Mouse (Mus musculus): Measurements from ENCODE around the gene Fut8. TPM values are rescaled to one million over a fixed set of nuclear protein-coding genes. Genes with fewer than 3 reads are reported as not detected.
"Not testable (repeated sequence)": the region's sequence is repeated elsewhere in the genome, so short reads cannot be mapped to it uniquely, and the experiment has no call there.

The Fut8 gene
- total RNA-seq, 2 experiments from 2014 or later = 18.4 to 24.4 TPM

DNA sequence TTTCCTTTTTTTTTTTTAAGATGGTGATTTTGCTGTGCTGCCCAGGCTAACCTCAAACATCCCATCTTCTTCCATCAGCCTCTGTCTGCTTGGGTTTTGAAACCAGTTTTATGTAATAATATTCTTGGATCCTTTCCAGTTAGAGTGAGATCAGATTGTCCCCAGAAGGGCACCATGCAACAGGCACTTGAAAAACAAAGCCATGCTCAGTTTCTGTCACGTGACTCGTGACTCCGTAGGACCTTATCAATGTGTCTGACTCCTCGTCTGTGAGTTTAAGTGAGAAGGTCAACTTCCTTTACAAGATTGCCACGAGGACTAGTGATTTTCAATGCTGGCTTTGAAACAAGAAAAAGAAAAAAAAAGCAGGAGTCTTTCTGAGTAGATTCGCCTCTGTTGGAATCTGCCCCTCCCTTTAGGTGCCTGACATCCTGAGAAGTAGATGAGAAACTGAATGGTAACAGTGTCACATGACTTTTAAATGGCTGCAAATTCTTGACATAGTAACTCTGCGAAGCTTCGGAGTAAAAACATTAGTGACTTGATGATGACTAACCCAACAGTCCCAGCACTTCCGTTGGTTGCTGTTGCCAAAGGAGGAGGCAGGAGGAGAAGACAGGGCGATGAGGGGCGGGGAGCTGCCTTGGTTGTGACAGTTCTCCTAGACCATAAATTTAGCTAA lies 21.3 kb upstream of the Fut8 start:
- no peak for ATAC-seq (replicated peaks; ENCODE audit: low FRiP score, poor library complexity, severe bottlenecking)

DNA sequence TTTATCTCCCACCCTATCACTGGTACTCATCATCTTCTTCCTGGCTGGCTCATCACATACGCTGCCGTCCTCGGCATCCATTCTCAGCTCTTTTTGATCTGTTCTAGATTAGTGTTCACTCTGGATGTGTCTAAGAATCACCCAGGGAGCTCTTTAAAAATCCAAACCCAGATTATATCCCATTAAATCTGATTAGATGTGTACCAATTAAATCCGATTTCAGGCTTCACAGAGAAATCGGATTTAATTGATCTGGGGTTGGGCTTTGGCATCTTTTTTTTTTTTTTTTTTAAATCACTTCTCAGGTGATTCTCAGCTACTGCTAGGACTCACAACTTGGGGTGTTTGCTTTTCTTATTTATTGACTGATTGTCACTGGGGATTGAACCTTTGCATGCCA lies 17.3 kb upstream of the Fut8 start:
- no peak for ATAC-seq (replicated peaks; ENCODE audit: low FRiP score, poor library complexity, severe bottlenecking)

DNA sequence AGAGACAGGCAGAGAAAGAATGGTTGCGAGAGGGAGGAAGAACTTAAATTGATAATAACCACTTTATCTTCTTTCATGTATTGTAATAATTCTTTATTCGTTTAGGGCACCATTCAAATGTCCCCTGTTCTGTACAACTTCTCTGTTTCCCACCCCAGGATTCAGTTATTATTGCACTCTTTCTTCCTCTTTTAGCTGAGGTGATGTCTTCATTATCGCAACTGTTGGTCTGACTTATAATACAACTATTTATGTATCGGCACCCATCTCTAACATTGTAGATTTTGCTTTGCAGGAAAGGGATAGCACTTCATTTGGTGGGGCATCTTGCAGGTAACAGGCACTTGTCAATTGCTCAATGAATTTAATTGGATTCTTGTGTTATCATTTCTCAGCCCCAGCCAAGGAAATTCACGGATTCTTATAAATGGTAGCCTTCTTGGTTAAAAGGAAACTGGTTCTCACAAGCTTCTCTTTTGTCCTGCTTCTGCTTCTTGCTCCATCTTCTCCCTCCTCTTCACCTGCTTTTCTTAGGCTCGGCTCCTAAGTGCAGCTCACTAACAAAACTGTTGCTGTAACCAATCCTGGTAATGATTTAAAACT lies 15.6 kb upstream of the Fut8 start:
- ATAC-seq (replicated peaks; ENCODE audit: low FRiP score, poor library complexity, severe bottlenecking) = no peak

DNA sequence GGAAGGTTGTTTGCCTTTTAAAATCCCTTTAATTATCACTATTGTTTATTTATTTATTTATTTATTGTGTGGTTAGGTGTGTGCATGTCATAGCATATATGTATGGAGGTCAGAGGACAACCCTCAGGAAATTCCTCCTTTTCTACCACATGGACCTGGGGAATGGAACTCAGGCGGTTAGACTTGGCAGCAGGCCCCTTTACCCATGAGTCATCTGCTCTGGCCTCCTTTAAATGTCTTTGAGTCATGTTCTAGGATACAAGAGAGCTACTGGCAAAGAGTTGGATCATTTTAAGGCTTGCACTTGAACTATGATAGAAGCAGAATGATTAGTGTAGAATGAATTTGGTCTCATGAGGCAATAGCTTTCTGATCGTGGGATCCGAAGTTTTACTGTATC lies 14.3 kb upstream of the Fut8 start:
- no peak for ATAC-seq (replicated peaks; ENCODE audit: low FRiP score, poor library complexity, severe bottlenecking)

DNA sequence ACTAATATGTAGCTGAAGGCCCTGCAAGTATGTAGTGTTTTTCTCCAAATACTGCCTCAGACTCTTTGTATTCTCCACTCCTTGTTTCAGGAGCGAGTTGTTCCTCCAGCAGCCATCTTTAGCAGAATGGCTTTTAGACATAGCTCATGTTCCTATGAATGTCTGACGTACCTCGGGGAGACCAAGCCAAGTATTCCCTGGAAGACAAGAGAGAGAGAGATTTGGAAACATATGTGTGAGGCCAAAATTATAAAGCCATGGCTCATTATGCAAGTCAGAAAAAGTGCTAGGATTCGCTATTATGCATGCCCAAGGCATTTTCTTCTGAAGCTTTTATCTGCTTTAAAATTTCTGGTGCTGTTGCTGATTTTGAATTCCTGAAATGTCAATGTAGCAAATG lies 13.8 kb upstream of the Fut8 start:
- no peak for ATAC-seq (replicated peaks; ENCODE audit: low FRiP score, poor library complexity, severe bottlenecking)

DNA sequence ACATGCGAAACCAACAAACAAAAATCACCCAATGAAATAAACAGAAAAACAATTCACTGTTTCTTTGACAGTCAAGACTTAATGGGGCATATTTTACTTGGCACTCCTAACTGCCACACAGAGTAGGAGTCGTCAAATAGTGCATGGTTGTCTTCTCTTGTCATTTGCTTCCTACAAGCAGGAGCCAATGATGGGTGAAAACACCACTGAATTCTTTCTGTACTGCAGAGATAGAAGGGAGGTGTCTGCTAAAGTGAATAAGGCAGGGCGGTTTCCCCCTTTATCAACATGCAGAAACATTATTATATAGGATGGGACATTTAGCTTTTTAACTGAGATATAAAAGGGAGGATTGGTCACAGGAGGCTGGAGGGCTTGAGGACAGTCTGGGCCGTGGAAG lies 13.0 kb upstream of the Fut8 start:
- ATAC-seq (replicated peaks; ENCODE audit: low FRiP score, poor library complexity, severe bottlenecking) = peak; percentile 68

DNA sequence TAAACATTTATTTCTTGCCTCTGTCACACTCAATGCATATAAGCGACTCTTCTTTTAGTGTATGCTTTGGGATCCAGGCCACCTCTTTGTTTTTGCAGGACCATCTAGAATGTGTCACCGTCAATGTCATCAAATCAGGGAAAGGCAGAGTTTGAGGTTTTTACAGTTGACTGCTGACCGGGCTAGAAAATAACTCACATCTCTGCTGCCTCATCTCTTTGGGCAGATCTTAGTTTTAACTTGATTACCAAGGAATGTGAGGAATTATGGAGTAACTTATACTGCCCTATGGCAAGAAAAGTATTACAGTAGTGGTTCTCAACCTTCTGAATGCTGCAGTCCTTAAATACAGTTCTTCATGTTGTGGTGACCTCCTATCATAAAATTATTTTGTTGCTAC lies 12.2 kb upstream of the Fut8 start:
- no peak for ATAC-seq (replicated peaks; ENCODE audit: low FRiP score, poor library complexity, severe bottlenecking)

DNA sequence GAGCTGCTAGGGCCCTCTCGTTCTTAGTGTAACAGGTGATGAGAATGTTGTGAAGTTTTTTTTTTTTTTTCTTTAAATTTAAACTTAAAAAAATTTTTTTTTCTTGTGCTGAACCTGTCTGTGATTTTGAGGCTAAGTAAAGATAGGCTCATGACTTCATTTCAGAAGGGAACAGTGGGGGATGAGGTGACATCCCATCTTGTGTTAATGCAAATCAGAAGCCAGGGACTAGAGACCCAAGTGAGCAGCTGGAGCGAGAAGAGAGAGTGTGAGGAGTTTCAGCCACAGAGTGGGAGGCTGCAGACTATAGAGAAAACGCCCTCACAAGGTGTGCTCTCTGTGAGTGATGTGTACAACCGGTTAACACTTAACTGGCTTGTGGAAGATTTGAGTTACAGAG lies 2.0 kb upstream of the Fut8 start:
- ATAC-seq (replicated peaks; ENCODE audit: low FRiP score, poor library complexity, severe bottlenecking) = no peak

DNA sequence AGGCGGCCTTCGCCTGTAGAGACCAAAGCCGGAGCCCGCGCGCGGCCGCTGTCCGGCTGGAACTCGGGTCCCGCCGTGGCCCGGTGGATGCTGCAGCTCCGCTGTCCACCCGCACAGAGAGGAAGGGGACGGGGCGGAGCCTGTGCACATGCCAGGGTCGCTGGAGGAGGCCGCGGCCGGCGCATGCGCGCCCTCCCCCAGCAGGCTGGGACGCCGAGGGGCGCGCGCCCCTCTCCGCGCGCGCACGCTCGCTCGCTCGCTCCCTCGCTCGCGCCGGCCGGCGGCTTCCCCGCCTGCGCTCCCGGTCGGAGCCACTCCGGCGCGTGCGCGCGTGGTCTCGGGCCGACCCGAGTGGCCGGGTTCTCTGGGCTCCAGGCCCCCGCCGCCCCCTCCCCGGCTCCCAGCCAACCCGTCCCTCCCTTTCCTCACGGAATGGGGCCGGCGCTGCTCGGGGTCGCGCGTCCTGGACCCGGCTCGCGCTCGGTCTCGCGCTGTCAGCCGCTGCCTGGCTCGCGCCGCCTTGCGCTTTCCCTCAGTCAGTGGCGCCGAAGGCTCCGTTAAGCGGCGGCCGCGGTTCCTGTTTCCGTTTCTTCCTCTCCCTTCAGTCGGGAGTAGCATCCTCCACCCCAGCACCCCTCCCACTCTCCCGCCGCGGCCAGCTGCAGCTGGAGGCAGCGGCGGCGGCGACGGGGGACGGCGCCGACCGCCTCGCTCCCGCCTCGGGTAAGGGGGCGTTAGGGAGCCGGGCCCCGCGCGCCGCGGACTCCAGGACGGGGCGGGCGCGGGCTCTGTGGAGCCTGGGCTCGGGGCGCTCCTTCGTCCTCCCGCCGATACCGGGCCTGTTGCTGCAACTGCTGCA lies 835 bp downstream of the Fut8 start:
- 0 out of 2 replicates have a peak, but pooled peaks have one; percentile 28 for ATAC-seq (replicated peaks; ENCODE audit: low FRiP score, poor library complexity, severe bottlenecking)

DNA sequence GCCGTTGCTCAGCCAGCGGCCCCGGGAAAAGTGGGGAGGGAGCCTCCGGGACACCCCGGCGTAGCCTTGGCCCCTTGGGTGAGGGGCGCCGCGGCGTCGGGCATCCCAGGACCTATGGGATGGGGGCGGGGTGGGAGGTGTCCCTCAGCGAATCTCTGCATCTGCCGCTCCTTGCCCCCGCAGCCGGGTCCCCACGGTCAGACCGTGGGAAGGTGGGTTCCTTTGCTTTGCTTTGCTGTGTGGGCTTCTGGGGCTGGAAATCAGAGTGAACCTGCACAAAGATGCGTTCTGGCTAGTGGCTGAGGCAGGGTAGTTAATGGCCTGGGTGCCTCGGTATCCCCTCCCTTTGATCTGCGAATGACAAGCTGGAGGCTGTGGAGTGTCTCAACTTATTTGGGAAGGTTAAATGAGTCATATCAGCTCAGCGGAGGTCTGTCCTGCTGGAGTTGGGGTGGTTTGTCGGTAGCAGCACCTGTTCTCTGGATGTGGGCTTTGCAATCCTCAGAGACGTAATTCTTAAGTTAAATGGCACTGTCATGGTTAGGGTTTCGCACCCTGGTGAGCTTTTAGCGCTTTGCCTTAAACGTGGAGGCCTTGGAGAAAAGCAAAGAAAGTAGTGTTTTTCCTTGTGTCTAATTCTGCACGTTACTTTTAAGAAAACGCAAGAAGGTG lies 1.6 kb downstream of the Fut8 start:
- ATAC-seq (replicated peaks; ENCODE audit: low FRiP score, poor library complexity, severe bottlenecking) = peak; percentile 26; the same call in 1 of the 2 replicates

DNA sequence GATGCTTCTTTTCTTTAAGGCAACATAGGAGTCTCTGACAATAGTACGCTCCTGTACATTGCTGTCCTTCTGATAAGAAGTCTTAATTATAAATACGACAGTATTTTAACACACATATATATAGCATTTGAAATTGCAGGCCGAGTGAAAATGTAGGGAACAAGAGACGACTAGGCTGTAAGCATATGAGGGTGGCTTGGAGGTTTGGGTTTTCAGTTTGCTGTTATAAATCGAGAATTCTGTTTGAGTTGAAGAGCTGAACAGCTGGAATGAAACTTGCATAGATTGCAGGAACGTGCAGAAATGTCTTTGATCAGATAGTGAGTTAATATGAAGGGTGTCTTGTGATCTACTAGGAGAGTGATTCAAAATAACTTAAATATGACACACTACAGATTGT lies 2.4 kb downstream of the Fut8 start:
- no peak for ATAC-seq (replicated peaks; ENCODE audit: low FRiP score, poor library complexity, severe bottlenecking)

DNA sequence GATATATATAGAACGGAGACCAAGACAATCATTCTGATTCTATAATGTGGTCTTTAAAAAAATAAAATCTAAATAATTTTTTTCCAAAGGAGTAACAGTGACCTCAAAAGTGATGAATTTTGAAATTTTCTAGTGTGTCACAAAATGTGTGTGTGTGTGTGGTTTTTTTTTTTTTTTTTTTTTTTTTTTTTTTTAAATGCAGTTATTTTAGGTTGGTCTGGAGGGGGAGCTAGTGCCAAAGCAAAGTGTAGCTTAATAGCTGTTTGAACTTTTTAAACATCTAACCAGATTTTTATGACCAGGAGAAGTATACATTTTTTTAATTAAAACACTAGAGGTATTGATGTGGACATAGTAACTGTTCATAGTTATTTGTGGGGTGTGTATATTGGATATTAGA lies 2.9 kb downstream of the Fut8 start:
- ATAC-seq (replicated peaks; ENCODE audit: low FRiP score, poor library complexity, severe bottlenecking) = no peak

DNA sequence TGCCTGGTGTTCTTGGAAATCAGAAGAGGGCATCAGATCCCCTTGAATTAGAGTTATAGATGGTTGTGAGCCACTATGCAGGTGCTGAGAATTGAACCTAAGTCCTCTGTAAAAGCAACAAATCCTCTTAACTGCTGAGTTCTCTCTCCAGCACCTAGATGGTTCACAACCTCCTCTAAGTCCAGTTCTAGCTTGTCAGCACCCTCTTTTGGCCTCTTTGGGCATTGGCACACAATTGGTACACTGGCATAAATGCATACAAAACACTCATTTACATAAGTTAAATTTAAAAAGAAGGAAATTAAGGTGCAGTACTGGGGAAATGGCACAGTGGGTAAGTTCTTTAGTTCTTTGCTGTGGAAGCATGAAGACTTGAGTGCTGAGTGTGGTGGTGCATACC lies 24.7 kb downstream of the Fut8 start:
- ATAC-seq (replicated peaks; ENCODE audit: low FRiP score, poor library complexity, severe bottlenecking) = no peak

DNA sequence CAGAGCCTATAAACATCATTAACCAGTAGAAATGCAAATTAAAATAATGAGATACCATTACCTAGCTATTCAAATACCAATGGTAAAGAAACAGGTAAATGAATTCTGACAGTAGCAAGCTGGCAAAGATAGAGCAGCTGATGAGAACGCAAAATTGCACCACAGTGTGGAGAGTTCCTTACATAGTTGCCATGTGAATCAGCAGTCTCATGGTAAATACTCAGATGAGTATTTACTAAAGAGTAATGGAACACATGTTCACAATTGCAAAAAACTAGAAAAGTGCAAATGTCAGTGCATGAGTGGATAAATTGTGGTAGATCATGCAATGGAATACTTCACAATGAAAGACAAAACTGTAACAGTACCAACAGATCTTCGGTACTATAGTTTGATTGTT lies 25.9 kb downstream of the Fut8 start:
- no peak for ATAC-seq (replicated peaks; ENCODE audit: low FRiP score, poor library complexity, severe bottlenecking)

DNA sequence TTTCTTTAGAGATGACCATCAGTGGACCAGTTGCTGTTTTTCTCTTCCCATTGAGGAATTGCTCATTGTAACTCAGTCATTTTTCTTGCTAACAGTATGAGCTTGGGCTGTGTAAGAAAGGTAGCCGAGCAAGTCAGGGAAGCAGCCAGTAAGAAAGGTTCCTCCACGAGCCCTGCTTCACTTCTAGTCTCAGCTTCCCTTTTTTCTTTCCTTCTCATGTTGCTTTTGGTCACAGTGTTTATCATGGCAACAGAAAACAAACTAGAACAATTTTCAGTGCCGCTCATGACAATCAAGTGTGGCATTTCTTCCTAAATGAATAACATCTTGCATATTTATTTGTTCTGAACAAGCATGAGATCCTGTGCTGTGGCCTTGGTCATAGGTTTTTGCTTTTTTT lies 32.8 kb downstream of the Fut8 start:
- ATAC-seq (replicated peaks; ENCODE audit: low FRiP score, poor library complexity, severe bottlenecking) = no peak

DNA sequence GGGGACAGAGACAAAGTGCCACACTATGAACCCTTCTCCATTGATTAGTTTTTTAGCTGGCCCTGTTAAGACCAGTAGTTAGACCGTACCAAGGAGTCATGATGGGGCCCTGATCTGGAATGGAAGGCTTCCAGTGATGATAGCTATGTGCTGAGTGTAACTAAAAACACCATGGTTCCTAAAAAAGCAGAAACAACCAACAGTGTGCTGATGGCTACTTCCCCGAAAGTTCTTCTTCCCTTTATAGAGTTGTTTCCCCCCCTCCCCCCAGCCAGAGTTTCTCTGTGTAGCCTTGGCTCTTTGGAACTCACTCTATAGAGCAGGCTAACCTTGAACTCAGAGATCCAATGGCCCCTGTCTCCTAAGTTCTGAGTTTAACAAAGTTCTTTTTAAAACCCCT lies 50.6 kb downstream of the Fut8 start:
- ATAC-seq (replicated peaks; ENCODE audit: low FRiP score, poor library complexity, severe bottlenecking) = no peak

DNA sequence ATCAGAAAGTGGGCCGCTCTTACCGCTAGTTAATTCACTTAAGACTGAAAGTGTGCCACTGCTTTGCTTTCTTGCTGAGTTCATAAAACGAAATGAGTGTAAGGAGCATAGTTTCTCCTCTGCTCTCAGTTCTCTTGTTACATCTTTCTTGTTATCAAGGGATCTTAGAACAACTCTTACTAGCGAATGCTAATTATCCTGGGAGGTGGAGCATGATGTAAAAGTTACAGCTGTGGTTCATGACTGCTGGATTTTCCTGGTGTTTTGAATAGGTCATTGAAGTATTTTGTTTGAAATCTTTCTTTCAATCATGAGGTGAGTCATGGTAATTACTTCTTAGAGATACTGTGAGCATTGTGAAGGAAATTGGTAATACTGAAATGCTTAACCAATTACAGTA lies 53.1 kb downstream of the Fut8 start:
- no peak for ATAC-seq (replicated peaks; ENCODE audit: low FRiP score, poor library complexity, severe bottlenecking)

DNA sequence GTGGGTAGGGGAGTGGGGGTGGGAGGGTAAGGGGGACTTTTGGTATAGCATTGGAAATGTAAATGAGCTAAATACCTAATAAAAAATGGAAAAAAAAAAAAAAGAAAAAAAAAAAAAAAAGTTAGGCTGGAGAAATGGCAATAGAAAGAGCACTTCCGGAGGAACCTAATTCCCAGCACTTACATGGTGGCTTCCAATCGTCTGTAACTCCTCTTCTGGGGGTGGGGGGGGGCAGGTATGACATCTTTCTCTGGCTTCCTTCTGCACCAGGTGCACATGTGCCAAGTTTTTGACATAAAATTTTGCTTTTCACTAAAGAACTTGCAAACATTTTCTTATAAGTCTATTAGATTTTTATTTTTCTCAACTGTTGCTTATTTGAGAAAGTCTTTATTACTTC lies 53.9 kb downstream of the Fut8 start:
- ATAC-seq (replicated peaks; ENCODE audit: low FRiP score, poor library complexity, severe bottlenecking) = not testable (repeated sequence)

DNA sequence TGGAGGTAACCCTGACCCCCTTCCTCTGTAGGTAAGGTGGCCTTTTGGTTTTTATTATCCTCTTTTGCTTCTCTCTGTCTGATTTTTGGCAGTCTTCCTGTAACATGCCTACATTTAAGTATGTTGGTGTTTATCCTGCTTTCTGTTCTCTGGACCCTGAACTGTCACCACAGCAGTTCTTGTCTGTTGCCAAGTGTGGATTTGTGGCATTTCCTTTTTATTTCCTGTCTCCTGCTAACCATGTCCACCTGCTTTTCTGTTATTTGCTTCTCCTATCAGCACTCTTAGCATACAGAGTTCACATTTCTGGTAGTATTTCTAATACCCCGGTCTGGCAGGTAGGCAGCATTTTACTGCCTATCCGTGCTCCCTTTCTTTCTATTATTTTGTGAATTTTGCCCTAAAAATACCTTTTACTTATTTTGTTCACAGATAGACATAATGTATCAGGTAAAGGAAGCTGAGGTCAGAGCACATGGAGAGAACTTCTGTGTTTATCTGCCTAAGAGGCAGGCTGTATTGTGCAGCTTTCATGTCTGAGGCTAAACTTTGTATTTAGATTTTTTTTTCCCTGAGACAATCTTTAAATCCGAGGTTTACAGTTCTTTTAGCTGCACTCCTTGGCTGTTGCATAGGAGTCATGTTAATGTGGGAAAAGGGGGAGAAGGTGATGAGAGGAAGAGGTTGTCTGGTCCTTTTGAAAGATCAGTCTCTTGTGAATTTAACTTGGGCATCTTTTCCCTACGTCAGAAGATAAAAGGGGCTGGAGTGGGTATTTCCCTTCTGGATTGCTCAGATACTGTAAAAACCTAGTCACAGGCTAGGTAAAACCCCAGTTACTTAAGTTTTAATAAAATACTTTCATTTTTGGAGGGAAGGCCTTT lies 54.7 kb downstream of the Fut8 start:
- no peak for ATAC-seq (replicated peaks; ENCODE audit: low FRiP score, poor library complexity, severe bottlenecking)

DNA sequence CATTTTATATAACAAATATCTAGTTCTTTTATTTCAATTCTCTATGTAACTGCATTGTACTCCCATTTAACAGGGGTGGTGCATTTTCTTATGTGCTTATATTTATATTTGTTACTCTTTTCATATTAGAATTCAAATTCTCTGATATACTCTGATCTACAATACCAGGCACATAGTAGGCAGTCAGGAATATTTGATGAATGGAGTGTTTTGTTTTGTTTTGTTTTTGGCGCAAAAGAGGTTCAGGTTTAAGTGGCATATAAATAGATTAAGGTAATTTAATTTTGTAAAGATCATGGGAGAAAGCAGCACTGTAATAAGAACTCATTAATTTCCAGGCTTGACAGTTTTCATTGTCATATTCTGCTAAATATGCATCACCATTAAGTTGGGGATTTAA lies 58.2 kb downstream of the Fut8 start:
- ATAC-seq (replicated peaks; ENCODE audit: low FRiP score, poor library complexity, severe bottlenecking) = no peak

All from erythroblast, adult 5-6 weeks (primary cell).